Mouse (Mus musculus) stomach, embryonic 14.5 days (tissue): Measurements from ENCODE around the gene Mien1. TPM values are rescaled to one million over a fixed set of nuclear protein-coding genes. Genes with fewer than 3 reads are reported as not detected.

Experiments
- ATAC-seq: fragments of 200-750 bp; cut with Nextera tagmentation; 2 replicates; pipeline ENCODE4 v1.8.0; 2017; ENCODE audit warnings: low read depth, moderate TSS enrichment; ENCODE audit not compliant: insufficient number of reproducible peaks, insufficient read depth, low FRiP score
- H3K27ac ChIP-seq: fragments of 300-500 bp; sonication (generic); 2 replicates; pipeline ENCODE4 v1.5.1; 2014; ENCODE audit warnings: mild to moderate bottlenecking, low read length, moderate library complexity, mixed read lengths
- H3K27me3 ChIP-seq: fragments of 300-500 bp; sonication (generic); 2 replicates; pipeline ENCODE4 v1.6.1; 2014; ENCODE audit warnings: low read length, control low read depth, mixed read lengths; ENCODE audit not compliant: control insufficient read depth, insufficient read depth
- H3K36me3 ChIP-seq: fragments of 300-500 bp; sonication (generic); 2 replicates; pipeline ENCODE4 v1.6.1; 2014; ENCODE audit warnings: mild to moderate bottlenecking, control low read depth, low read length, moderate library complexity, mixed read lengths; ENCODE audit not compliant: control insufficient read depth, insufficient read depth
- H3K4me1 ChIP-seq: fragments of 300-500 bp; sonication (generic); 2 replicates; pipeline ENCODE4 v1.6.1; 2014; ENCODE audit warnings: low read length, control low read depth, mixed read lengths; ENCODE audit not compliant: control insufficient read depth, insufficient read depth
- H3K4me2 ChIP-seq: fragments of 300-500 bp; sonication (generic); replicated peaks from 2 replicates; pipeline ENCODE4 v1.6.1; 2014; ENCODE audit warnings: low read depth, low read length, control low read depth
- H3K4me3 ChIP-seq: fragments of 300-500 bp; sonication (generic); 2 replicates; pipeline ENCODE4 v1.5.1; 2014; ENCODE audit warnings: low read depth, low read length, control low read depth
- H3K9ac ChIP-seq: fragments of 300-500 bp; sonication (generic); replicated peaks from 2 replicates; pipeline ENCODE4 v1.6.1; 2014; ENCODE audit warnings: low read depth, mild to moderate bottlenecking, control low read depth, low read length, moderate library complexity, mixed read lengths
- H3K9me3 ChIP-seq: fragments of 300-500 bp; sonication (generic); 2 replicates; pipeline ENCODE4 v1.6.1; 2016; ENCODE audit warnings: low read depth, low read length, control low read depth; ENCODE audit not compliant: control insufficient read depth
- WGBS: fragments of 180-500 bp; shearing (Covaris S2); extraction: QIAGEN DNeasy Blood & Tissue Kit; methylation state at CpG from one replicate; pipeline ENCODE4 v1.1.7; 2014; 5-methylcytosine and 5-hydroxymethylcytosine counted together
- polyA plus RNA-seq: library from polyadenylated mRNA; unstranded; fragments of >200 nt; fragmentation: Nextera tagmentation; extraction: Ambion mirVana; gene quantifications from 2 replicates; pipeline ENCODE4 v1.2.1, GENCODE M21; 2014

The Mien1 gene
- polyA plus RNA-seq, 1 experiment from 2014 or later = 98.0 TPM

DNA sequence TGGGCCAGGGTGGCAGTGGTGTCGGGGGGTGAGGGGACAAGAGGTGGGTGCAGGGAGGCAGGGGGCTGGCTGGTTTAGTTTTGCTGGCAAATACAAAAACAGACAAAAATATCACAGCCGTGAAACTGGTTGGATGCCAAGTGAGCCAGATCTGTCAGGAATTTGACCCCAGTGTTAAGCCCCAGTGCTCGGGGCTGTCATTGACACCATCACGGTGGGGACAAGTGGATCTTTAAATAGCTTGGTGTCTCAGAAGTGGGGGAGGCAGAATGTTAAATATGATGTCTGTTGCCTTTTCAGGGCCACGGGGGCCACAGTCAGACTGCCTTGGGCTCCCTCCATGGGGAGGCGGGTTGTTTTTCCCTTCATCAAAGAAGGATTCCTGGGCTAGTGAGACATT, 44.5 kb downstream of the Mien1 start:
- 35% methylated on average over 6 of the region's 6 CpGs for WGBS

DNA sequence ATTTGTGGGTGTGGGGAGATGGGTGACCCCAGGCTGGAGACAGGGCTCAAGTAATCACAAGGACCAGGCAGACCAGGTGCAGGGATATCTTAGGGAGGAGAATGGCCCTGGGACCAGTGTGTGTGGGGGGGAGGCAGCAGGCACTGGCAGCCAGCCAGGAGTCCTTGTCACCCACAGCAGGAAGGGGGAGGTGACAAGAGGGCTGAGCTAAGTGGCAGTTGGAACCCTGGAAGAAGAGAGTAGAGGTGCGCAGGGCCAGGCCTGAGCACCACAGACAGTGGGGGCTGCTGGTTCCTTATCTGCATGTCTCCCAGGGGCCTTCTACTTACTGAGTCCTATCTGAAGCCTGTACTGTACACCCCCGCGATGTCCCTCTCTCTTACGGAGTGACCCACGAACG, 45.5 kb downstream of the Mien1 start:
- Histone ChIP-seq H3K9ac (no peak overlapping the region), H3K27me3 (no peaks in the 10 kb centered on the region; the same call in 1 of the 2 replicates), H3K4me3 (no peak overlapping the region), H3K36me3 (no peaks in the 10 kb centered on the region), H3K4me2 (no peak overlapping the region), H3K27ac (peak overlapping the region; percentile 77), H3K4me1 (peaks cover 22% of the 10 kb centered on the region; the same call in 1 of the 2 replicates), H3K9me3 (no peaks in the 10 kb centered on the region)
- WGBS = 63% methylated on average over 6 of the region's 6 CpGs
- ATAC-seq = no peak

More for the DNA sequence above, 44.5 kb downstream of the Mien1 start:
- Histone ChIP-seq H3K9me3 (no peaks in the 10 kb centered on the region), H3K27ac (peak overlapping the region; percentile 24; the same call in 1 of the 2 replicates), H3K27me3 (no peaks in the 10 kb centered on the region), H3K4me3 (no peak overlapping the region), H3K4me2 (no peak overlapping the region), H3K36me3 (no peaks in the 10 kb centered on the region), H3K4me1 (peaks cover 22% of the 10 kb centered on the region; the same call in 1 of the 2 replicates), H3K9ac (no peak overlapping the region)
- ATAC-seq = no peak

DNA sequence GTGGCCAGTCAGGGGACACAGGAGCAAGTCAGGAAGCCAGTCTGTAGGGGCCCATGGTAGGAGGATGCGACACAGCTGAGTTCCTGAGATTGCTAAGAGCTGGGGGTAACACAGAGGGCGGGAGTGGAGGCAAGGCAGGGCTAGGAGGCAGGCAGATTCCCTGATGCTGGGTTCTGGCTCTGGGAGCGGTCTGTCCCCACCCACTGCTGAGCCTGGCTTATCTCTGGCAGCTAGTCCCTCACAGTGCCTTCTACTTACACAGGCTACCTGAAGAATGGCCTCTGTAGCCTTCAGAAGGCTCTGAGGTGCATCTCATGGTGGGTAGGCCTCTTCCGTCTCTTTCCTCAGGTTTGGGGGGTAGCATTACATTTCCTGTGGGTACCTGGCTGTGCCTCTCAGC, 46.1 kb downstream of the Mien1 start:
- Histone ChIP-seq H3K9me3 (no peaks in the 10 kb centered on the region), H3K27me3 (no peaks in the 10 kb centered on the region; the same call in 1 of the 2 replicates), H3K9ac (no peak overlapping the region), H3K4me2 (no peak overlapping the region), H3K4me1 (peaks cover 22% of the 10 kb centered on the region; the same call in 1 of the 2 replicates), H3K27ac (peak overlapping the region; percentile 77), H3K4me3 (no peak overlapping the region), H3K36me3 (no peaks in the 10 kb centered on the region)
- 52% methylated on average over 4 of the region's 4 CpGs for WGBS
- peak; percentile 57; the same call in 1 of the 2 replicates for ATAC-seq

DNA sequence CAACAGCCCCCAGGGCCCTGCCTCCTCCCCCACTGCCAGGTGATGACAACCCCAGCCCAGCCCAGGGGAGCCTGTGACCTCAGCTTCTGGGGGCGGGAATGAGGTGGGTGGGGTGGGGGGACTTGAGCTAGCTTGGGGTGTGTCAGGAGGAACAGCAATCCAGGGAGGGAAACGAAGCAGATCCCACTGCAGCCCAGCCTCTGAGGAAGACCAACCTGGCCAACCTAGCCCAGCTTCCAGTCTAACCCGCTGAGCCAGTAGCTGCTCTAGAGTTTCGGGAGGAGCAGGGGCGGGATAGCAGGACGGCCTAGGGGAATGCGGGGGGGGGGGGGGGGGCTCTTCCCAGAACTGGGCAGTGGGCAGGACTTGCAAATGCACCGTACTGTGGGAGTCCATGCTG, 46.8 kb downstream of the Mien1 start:
- H3K4me3 ChIP-seq = no peak overlapping the region
- H3K27me3 ChIP-seq = peaks cover 4% of the 10 kb centered on the region; the same call in 1 of the 2 replicates
- H3K9me3 ChIP-seq = no peaks in the 10 kb centered on the region
- H3K4me2 ChIP-seq = no peak overlapping the region
- H3K4me1 ChIP-seq = peaks cover 22% of the 10 kb centered on the region; the same call in 1 of the 2 replicates
- 0 out of 2 replicates have a peak, but pooled peaks have one; percentile 8 for ATAC-seq
- H3K9ac ChIP-seq = no peak overlapping the region
- WGBS = 9% methylated on average over 8 of the region's 8 CpGs
- H3K27ac ChIP-seq = peak overlapping the region; percentile 77
- H3K36me3 ChIP-seq = no peaks in the 10 kb centered on the region

DNA sequence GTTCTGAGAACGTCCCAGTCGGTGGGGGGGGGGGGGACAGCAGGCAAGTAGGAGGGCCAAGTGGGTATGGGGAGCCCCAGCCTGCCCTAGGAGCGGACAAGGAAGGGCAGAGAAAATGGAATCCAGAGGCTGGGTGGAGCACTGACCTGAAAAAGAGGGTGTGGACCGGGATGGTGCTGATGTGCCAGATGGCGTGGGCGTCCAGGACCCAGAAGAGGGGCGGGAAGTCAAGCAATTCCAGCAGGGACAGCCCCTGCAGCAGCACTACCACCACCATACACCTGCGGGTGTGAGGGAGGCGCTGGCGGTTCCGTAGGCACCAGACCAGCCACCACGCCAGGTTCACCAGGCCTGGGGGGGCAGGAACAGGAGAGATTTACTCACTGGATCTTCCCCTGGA, 48.6 kb downstream of the Mien1 start:
- H3K27me3 ChIP-seq = peaks cover 9% of the 10 kb centered on the region; the same call in 1 of the 2 replicates
- H3K36me3 ChIP-seq = no peaks in the 10 kb centered on the region
- H3K4me2 ChIP-seq = no peak overlapping the region
- H3K9me3 ChIP-seq = no peaks in the 10 kb centered on the region
- H3K9ac ChIP-seq = no peak overlapping the region
- peaks cover 22% of the 10 kb centered on the region; the same call in 1 of the 2 replicates for H3K4me1 ChIP-seq
- no peak for ATAC-seq
- no peak overlapping the region for H3K27ac ChIP-seq
- no peak overlapping the region for H3K4me3 ChIP-seq
- 65% methylated on average over 12 of the region's 12 CpGs for WGBS

DNA sequence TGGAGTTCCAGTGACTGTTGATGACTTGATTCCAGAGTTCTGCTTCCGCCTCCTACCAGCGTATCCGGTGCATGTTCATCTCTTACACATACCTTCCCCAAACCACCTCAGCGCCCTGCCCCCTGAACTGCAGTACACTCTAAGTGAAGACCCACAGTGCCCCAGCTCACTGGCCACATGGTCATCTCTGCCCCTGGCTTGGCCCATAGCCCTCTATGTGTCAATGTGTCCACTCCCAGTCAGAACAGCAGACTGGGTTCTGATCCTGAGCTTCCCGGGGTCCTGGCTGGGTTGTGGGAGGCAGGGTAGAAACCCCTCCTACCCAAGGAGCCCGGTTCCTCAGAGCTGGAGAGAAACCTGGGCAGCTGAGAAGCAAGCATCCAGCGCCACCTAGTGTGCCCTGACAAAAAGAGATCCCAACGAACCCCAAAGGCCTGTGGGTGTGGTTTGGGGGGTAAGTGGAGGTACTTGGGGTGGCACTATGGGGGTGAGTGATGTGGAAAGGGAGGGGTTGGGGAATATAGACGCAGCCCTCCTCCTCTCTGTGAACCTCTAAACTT, 49.5 kb downstream of the Mien1 start:
- Histone ChIP-seq H3K9ac (no peak overlapping the region), H3K4me1 (peaks cover 20% of the 10 kb centered on the region; the same call in 1 of the 2 replicates), H3K4me3 (no peak overlapping the region), H3K36me3 (no peaks in the 10 kb centered on the region), H3K27ac (no peak overlapping the region), H3K9me3 (no peaks in the 10 kb centered on the region), H3K27me3 (peaks cover 9% of the 10 kb centered on the region; the same call in 1 of the 2 replicates), H3K4me2 (no peak overlapping the region)
- ATAC-seq = no peak
- 28% methylated on average over 9 of the region's 9 CpGs for WGBS

DNA sequence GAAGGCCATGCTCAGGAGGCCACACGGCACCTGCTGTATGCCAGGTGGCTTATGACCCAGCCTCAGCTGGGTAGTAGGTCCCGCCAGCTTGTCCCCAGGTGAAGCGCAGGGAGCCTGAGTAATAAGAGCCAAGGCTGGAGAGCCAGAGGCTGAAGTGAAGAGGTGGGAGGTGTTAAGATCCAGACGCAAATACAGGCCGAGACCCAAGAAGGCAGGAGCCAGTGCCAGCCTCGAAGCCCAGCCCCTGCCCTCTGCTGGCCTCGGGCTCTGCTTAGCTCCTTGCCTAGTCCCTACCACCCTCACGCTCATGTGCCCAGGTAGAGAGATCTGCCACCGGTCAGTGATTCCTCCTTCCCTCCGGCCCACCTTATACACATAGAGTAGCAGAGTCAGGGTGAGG, 50.5 kb downstream of the Mien1 start:
- no peak overlapping the region for H3K4me3 ChIP-seq
- no peak overlapping the region for H3K4me2 ChIP-seq
- no peak for ATAC-seq
- H3K4me1 ChIP-seq = peaks cover 10% of the 10 kb centered on the region; the same call in 1 of the 2 replicates
- 74% methylated on average over 10 of the region's 10 CpGs for WGBS
- H3K9ac ChIP-seq = no peak overlapping the region
- peaks cover 9% of the 10 kb centered on the region; the same call in 1 of the 2 replicates for H3K27me3 ChIP-seq
- H3K36me3 ChIP-seq = no peaks in the 10 kb centered on the region
- no peaks in the 10 kb centered on the region for H3K9me3 ChIP-seq
- no peak overlapping the region for H3K27ac ChIP-seq
